Mouse (Mus musculus) liver, postnatal 0 days (tissue): Measurements from ENCODE around the gene Mxra7.

Source experiments
- CTCF ChIP-seq: sonication (generic); IDR thresholded peaks from 2 replicates; pipeline ENCODE4 v1.5.1; 2016; ENCODE audit warnings: antibody characterized with exemption, low read depth
- EP300 ChIP-seq: IDR thresholded peaks from 2 replicates; pipeline ENCODE4 v1.6.1; 2016; ENCODE audit warnings: antibody characterized with exemption, low read depth, mild to moderate bottlenecking

DNA sequence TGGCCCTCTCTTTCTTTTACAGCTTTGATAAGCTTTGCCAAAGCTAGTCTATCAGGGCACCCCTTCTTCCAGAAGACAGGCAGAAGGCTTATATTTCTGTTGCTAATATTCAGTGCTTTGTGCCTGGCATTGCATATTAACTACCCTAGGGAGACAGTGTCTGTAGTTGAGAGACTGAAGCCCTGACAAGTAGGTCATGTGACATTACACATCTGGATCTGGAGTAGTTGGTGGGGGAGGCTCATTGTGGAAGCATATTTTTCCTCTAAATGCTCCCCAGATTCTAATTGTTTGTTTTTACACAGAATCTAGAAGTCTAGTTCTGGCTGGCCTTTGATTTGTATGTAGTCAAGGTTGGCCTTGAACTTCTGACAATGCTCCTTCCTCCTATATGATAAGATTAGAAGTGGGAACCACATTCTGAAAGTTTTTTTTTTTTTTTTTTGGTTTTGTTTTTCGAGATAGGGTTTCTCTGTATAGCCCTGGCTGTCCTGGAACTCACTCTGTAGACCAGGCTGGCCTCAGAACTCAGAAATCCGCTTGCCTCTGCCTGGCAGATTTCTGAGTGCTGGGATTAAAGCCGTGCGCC is 18.8 kb upstream of the Mxra7 start:
- TF ChIP-seq EP300: no peak
- no peak for TF ChIP-seq CTCF
